Mouse (Mus musculus) ES-E14 (cell line): ENCODE results near the gene Srd5a1. TPM values are rescaled to one million over a fixed set of nuclear protein-coding genes. Genes with fewer than 3 reads are reported as not detected.
"Not testable (repeated sequence)": the region's sequence is repeated elsewhere in the genome, so short reads cannot be mapped to it uniquely, and the experiment has no call there.

Experiments used
- DNase-seq: peaks from one replicate; pipeline ENCODE4 v3.0.0-alpha.2; 2013; ENCODE audit warnings: low read depth, low spot score
- H3K27ac ChIP-seq: 2 replicates; pipeline ENCODE4 v1.5.1; 2012; ENCODE audit warnings: low read depth, mild to moderate bottlenecking, low read length, moderate library complexity, mixed read lengths; ENCODE audit not compliant: poor library complexity, insufficient read depth, severe bottlenecking
- H3K36me3 ChIP-seq: 2 replicates; pipeline ENCODE4 v1.6.1; 2012; ENCODE audit warnings: mild to moderate bottlenecking, low read length, moderate library complexity, mixed read lengths; ENCODE audit not compliant: control insufficient read depth, poor library complexity, insufficient read depth, severe bottlenecking
- H3K4me1 ChIP-seq, 2 experiments: fragments of 150-350 bp in 1 of 2; sonication (generic) in 1 of 2; 2 replicates each; pipeline ENCODE4 v1.6.1; 2012; ENCODE audit warnings: low read length in 2 of 2, mild to moderate bottlenecking in 1 of 2, mixed read lengths in 1 of 2; ENCODE audit not compliant: control insufficient read depth in 2 of 2, insufficient read depth in 2 of 2, poor library complexity in 1 of 2
- H3K4me3 ChIP-seq, 2 experiments: fragments of 150-350 bp in 1 of 2; sonication (generic) in 1 of 2; 2 replicates each; pipeline ENCODE4 v1.5.1; 2012; ENCODE audit warnings: low read length in 2 of 2, low read depth in 1 of 2, mild to moderate bottlenecking in 1 of 2, mixed read lengths in 1 of 2; ENCODE audit not compliant: insufficient read depth in 1 of 2, poor library complexity in 1 of 2, severe bottlenecking in 1 of 2
- H3K9ac ChIP-seq: 2 replicates; pipeline ENCODE4 v1.6.1; 2012; ENCODE audit warnings: low read depth, mild to moderate bottlenecking, low read length, mixed read lengths; ENCODE audit not compliant: poor library complexity, insufficient read depth, severe bottlenecking
- H3K9me3 ChIP-seq: fragments of 150-350 bp; sonication (generic); 2 replicates; pipeline ENCODE4 v1.6.1; 2012; ENCODE audit warnings: low read depth, mild to moderate bottlenecking, low read length; ENCODE audit not compliant: control insufficient read depth, insufficient read depth
- CHD2 ChIP-seq: IDR thresholded peaks from 2 replicates; pipeline ENCODE4 v1.6.1; 2014; ENCODE audit warnings: mild to moderate bottlenecking, low read depth, low read length, inconsistent platforms
- HCFC1 ChIP-seq: IDR thresholded peaks from 2 replicates; pipeline ENCODE4 v1.6.1; 2012; ENCODE audit warnings: low read length, inconsistent platforms, borderline replicate concordance; ENCODE audit not compliant: insufficient read depth
- MAFK ChIP-seq: IDR thresholded peaks from 2 replicates; pipeline ENCODE4 v1.6.1; 2014; ENCODE audit warnings: mild to moderate bottlenecking, low read depth, low read length, inconsistent platforms; ENCODE audit not compliant: insufficient read depth
- ZC3H11A ChIP-seq: IDR thresholded peaks from 2 replicates; pipeline ENCODE4 v1.6.1; 2012; ENCODE audit warnings: low read depth, mild to moderate bottlenecking, inconsistent platforms, low read length, borderline replicate concordance
- ZNF384 ChIP-seq: IDR thresholded peaks from 2 replicates; pipeline ENCODE4 v1.6.1; 2012; ENCODE audit warnings: low read depth, low read length, inconsistent platforms
- in situ Hi-C, 2 experiments: fragments of 600-800 bp; cut with MboI; formaldehyde crosslinking; loops; one replicate each; pipeline ENCODE4 v1.15.1; 2025; ENCODE audit warnings: low sequenced_read_pairs in 2 of 2, inconsistent platforms in 1 of 2; ENCODE audit not compliant: unreplicated experiment in 2 of 2
- total RNA-seq: library from RNA; depleted of rRNA; stranded (reverse); fragments of 300-350 nt; gene quantifications from 2 replicates; pipeline ENCODE4 v1.2.3, GENCODE M21; 2012

Srd5a1 gene
- total RNA-seq, 1 experiment, result 11.5 TPM

DNA sequence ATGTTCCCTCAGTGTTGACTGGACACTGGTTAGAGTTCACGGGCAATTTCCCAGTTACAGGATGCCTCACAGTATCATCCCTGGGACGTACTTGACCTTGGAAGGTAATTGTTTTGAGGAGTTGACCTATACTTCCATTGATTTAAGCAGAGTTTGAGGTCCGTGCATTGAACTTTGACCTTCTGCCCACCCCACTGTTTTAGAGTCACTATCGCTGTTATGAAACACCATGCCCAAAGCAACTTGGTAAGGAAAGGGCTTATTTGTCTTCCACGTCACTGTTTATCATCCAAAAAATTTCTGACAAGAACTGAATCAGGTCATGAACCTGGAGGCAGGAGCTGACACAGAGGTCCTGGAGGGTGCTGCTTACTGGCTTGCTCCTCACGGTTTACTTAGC lies 28.8 kb downstream of the Srd5a1 start:
- TF ChIP-seq MAFK, result no peak
- no peak for TF ChIP-seq CHD2
- no peak for TF ChIP-seq HCFC1
- no peak for TF ChIP-seq ZNF384
- TF ChIP-seq ZC3H11A, result no peak
- H3K27ac ChIP-seq, result no peak overlapping the region
- in situ Hi-C loops, result no loop called here
- H3K4me3 ChIP-seq, result no peak overlapping the region
- H3K36me3 ChIP-seq, result no peaks in the 10 kb centered on the region
- H3K9ac ChIP-seq, result no peak overlapping the region
- H3K9me3 ChIP-seq, result no peaks in the 10 kb centered on the region
- no peak for DNase-seq
- peaks cover 3 to 15% of the 10 kb centered on the region in 2 experiments; a peak in 2 of 4 replicates for H3K4me1 ChIP-seq

DNA sequence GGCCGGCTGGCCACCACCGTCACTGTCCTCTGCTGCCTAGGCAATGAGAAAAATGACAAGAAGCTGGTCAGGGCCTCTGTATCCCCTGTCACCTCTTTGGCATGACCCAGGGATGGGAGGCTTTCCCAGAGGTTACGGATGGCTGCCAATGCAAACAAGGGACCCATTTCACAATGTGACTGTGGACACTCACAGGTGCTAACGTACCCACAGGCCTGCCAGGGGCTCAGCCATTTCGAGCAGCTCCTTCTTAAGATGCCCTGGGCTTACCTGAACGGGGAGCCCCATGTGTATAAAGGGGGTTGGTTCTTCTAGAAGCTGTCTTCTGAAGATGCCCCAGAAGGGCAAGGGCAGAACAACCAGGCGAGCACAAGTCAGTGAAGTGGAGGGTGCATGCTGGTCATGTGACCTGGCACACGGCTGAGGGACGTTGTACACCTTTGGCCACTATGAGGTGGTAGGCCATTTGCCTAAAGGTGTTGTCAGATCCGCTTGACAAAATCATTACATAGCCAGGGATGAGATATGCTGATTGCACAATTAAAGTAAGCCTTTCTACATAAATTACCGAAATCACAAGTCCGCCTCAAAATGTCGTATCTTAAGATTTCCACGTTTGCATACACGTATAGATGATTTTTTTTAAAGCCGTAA lies 33.9 kb downstream of the Srd5a1 start:
- DNase-seq, result no peak
- H3K36me3 ChIP-seq, result no peaks in the 10 kb centered on the region
- in situ Hi-C loops, result no loop called here
- no peaks in the 10 kb centered on the region for H3K9me3 ChIP-seq
- no peak overlapping the region for H3K4me3 ChIP-seq
- TF ChIP-seq CHD2 (no peak), ZC3H11A (no peak)
- peaks cover 0 to 4% of the 10 kb centered on the region in 2 experiments; a peak in 1 of 4 replicates for H3K4me1 ChIP-seq
- H3K9ac ChIP-seq, result no peak overlapping the region
- H3K27ac ChIP-seq, result no peak overlapping the region; the same call in 1 of the 2 replicates

- Histone ChIP-seq H3K9ac (no peak overlapping the region), H3K4me3 (no peak overlapping the region), H3K4me1 (peaks cover 0 to 4% of the 10 kb centered on the region in 2 experiments; a peak in 1 of 4 replicates), H3K36me3 (no peaks in the 10 kb centered on the region), H3K9me3 (no peaks in the 10 kb centered on the region), H3K27ac (no peak overlapping the region)
- TF ChIP-seq MAFK (no peak), ZC3H11A (no peak), ZNF384 (no peak), HCFC1 (no peak), CHD2 (no peak)
- in situ Hi-C loops, result no loop called here
- no peak for DNase-seq
Observed at GRCm38 (mm10) chr13:69576676-69577075, 34.6 kb downstream of the Srd5a1 start.

DNA sequence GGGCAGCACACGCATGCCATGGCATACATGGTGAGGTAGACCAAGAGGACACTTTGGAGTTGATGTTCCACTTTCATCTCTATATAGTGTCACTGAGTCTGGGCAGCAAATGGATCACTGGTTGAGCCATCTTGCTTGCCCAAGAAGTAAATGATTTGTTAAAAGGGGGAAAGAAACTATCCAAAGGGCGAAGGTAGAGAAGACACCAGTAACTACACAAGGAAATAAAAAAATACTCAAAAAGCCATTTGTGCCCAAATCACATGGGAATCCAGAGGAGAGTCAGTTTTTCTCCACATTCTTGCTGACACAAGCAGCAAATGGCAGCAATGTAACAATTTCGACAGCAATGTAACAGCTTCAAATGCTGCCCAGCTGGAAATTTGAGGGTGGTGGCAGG lies 38.6 kb downstream of the Srd5a1 start:
- TF ChIP-seq ZC3H11A (no peak), ZNF384 (no peak), CHD2 (no peak), HCFC1 (no peak), MAFK (no peak)
- H3K9ac ChIP-seq, result no peak overlapping the region
- H3K9me3 ChIP-seq, result no peaks in the 10 kb centered on the region
- H3K36me3 ChIP-seq, result no peaks in the 10 kb centered on the region
- in situ Hi-C loops, result no loop called here
- no peak for DNase-seq
- H3K4me1 ChIP-seq, result peaks cover 0 to 4% of the 10 kb centered on the region in 2 experiments; a peak in 1 of 4 replicates
- no peak overlapping the region for H3K27ac ChIP-seq
- H3K4me3 ChIP-seq, result no peak overlapping the region

DNA sequence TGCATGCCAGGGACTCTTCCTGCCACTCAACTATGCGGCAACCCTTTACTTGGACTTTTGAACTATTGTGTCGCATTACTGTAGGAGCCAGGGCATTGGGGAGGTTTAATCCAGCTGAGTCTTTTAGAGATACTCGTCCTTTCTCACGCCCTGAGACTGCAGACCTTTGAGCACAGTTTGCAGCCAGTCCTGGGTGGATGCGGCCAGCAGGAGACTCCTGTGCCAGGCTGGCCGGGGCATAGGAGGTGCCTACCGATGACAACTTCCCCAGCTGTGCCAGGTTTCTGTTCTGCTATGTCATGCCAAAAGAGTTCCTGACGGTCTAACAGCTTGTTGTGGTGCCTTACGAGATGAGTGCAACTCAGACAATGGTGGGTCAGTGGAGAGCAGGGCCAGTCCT lies 42.0 kb downstream of the Srd5a1 start:
- in situ Hi-C loops, result no loop called here
- no peak for DNase-seq
- Histone ChIP-seq H3K4me3 (no peak overlapping the region), H3K9ac (no peak overlapping the region), H3K27ac (no peak overlapping the region), H3K4me1 (no peaks in the 10 kb centered on the region), H3K36me3 (no peaks in the 10 kb centered on the region), H3K9me3 (no peaks in the 10 kb centered on the region)
- TF ChIP-seq HCFC1, result no peak
- no peak for TF ChIP-seq ZC3H11A
- no peak for TF ChIP-seq MAFK
- no peak for TF ChIP-seq ZNF384
- TF ChIP-seq CHD2, result no peak

DNA sequence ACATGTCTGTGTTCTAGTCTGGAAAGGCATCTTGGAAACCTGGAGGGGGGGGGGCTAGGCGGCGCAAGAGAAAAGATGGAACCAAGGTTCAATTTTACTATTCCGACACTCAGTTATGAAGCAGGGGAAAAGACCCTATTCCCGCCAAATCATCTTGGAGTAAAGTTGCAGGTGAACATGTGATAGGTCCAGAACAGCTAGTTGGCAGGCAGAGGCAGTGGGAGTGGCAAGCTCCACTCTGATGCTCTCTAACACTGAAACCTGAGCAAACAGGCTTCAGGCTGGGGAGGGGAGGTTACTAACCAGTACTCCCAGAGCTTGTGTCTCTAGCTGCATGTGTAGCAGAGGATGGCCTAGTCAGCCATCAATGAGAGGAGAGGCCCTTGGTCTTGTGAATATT lies 45.8 kb downstream of the Srd5a1 start:
- H3K4me3 ChIP-seq, H3K36me3 ChIP-seq, DNase-seq, H3K4me1 ChIP-seq, H3K27ac ChIP-seq, H3K9ac ChIP-seq, in situ Hi-C loops, H3K9me3 ChIP-seq: not testable (repeated sequence)
